Mouse (Mus musculus) forebrain, embryonic 13.5 days (tissue): ENCODE measurements around the gene Hmgb2. TPM values are rescaled to one million over a fixed set of nuclear protein-coding genes. Genes with fewer than 3 reads are reported as not detected.

Source experiments
- polyA plus RNA-seq: library from polyadenylated mRNA; unstranded; fragments of >200 nt; fragmentation: Nextera tagmentation; extraction: Ambion mirVana; gene quantifications from 2 replicates; pipeline ENCODE4 v1.2.1, GENCODE M21; 2015

The Hmgb2 gene
- polyA plus RNA-seq, 1 experiment from 2014 or later, result 552 TPM

Other genes with a start within 250 kb of the Hmgb2 start
- gene Hand2, start 190.9 kb upstream of the Hmgb2 start, polyA plus RNA-seq, result not detected in 2 replicates
- gene Scrg1, start 56.0 kb upstream of the Hmgb2 start, polyA plus RNA-seq, result 0.89 and 0.92 TPM in 2 replicates
- gene Sap30, start 24.0 kb upstream of the Hmgb2 start, polyA plus RNA-seq, result 96.4 and 106 TPM in 2 replicates
- gene Galnt7, start 141.1 kb downstream of the Hmgb2 start, polyA plus RNA-seq, result 10.6 and 14.7 TPM in 2 replicates